Mouse (Mus musculus): Measurements from ENCODE around the gene RPS10-NUDT3. TPM values are rescaled to one million over a fixed set of nuclear protein-coding genes. Genes with fewer than 3 reads are reported as not detected.
A peak's percentile ranks its signal among the peaks of the same experiment; 100 is the strongest.

Gene RPS10-NUDT3
- polyA plus RNA-seq, 1 experiment from 2014 or later = not detected

DNA sequence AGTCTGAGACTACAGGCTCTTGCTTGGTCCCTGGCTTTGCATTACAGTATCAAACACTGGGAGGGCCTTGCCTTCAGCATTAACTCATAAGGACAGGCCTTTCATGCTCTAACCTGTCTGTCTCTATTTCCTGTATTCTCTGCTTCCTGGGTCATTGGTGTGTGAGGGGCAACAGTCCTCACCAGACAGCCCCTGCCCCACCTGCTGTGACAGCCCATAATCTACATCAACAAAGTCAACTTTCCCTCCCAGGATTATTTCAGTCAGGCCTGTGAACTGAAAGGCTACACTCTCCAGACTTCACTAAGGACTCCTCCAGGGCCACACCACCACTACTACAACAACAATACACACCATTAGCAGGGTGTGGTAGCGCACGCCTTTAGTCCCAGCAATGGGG is 32.0 kb downstream of the RPS10-NUDT3 start:
- no peak overlapping the region for H3K27ac ChIP-seq
- no peak overlapping the region for H3K4me3 ChIP-seq
- H3K36me3 ChIP-seq = peaks cover 3% of the 10 kb centered on the region; the same call in 1 of the 2 replicates
- no peak for ATAC-seq (ENCODE audit: insufficient number of reproducible peaks, insufficient read depth, low FRiP score, low TSS enrichment, low read depth)
- H3K4me2 ChIP-seq = no peak overlapping the region
- WGBS = 98% methylated on average over 2 of the region's 2 CpGs
- H3K9me3 ChIP-seq = no peaks in the 10 kb centered on the region
- H3K9ac ChIP-seq = no peak overlapping the region
- H3K4me1 ChIP-seq = peaks cover 49% of the 10 kb centered on the region
- no peaks in the 10 kb centered on the region for H3K27me3 ChIP-seq

DNA sequence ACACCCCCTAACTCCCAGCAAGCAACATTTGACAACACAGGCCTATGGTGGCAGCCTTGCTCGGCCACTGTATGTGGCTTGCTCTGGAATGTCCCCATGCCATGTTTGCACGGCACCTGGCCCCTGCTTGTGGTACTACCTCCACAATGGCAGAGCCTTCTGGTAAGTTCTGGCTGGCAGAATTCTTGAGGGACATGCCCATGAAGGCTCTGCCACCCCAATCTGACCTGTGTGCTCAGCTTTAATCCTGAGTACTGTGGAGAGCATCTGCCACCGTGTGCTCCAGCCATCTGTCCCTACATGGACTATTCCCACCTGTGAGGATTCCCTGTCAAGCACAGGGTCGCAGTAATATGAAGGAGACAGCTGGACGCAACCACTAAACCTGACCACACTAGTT is 34.2 kb downstream of the RPS10-NUDT3 start:
- no peak overlapping the region for H3K4me2 ChIP-seq
- ATAC-seq (ENCODE audit: insufficient number of reproducible peaks, insufficient read depth, low FRiP score, low TSS enrichment, low read depth) = no peak
- H3K27me3 ChIP-seq = no peaks in the 10 kb centered on the region
- H3K4me3 ChIP-seq = no peak overlapping the region
- H3K4me1 ChIP-seq = peaks cover 45% of the 10 kb centered on the region
- peaks cover 13% of the 10 kb centered on the region for H3K36me3 ChIP-seq
- WGBS = 73% methylated on average over 5 of the region's 5 CpGs
- no peaks in the 10 kb centered on the region for H3K9me3 ChIP-seq
- no peak overlapping the region for H3K9ac ChIP-seq
- no peak overlapping the region for H3K27ac ChIP-seq

- peaks cover 43% of the 10 kb centered on the region for H3K4me1 ChIP-seq
- H3K9me3 ChIP-seq = no peaks in the 10 kb centered on the region
- WGBS = 85% methylated on average over 3 of the region's 3 CpGs
- no peak overlapping the region for H3K4me3 ChIP-seq
- ATAC-seq (ENCODE audit: insufficient number of reproducible peaks, insufficient read depth, low FRiP score, low TSS enrichment, low read depth) = no peak
- peaks cover 19% of the 10 kb centered on the region for H3K36me3 ChIP-seq
- H3K4me2 ChIP-seq = no peak overlapping the region
- H3K9ac ChIP-seq = no peak overlapping the region
- H3K27me3 ChIP-seq = no peaks in the 10 kb centered on the region
- H3K27ac ChIP-seq = peak overlapping the region; percentile 8; the same call in 1 of the 2 replicates
Measured at GRCm38 (mm10) chr17:27600286-27600685, 34.7 kb downstream of the RPS10-NUDT3 start.

DNA sequence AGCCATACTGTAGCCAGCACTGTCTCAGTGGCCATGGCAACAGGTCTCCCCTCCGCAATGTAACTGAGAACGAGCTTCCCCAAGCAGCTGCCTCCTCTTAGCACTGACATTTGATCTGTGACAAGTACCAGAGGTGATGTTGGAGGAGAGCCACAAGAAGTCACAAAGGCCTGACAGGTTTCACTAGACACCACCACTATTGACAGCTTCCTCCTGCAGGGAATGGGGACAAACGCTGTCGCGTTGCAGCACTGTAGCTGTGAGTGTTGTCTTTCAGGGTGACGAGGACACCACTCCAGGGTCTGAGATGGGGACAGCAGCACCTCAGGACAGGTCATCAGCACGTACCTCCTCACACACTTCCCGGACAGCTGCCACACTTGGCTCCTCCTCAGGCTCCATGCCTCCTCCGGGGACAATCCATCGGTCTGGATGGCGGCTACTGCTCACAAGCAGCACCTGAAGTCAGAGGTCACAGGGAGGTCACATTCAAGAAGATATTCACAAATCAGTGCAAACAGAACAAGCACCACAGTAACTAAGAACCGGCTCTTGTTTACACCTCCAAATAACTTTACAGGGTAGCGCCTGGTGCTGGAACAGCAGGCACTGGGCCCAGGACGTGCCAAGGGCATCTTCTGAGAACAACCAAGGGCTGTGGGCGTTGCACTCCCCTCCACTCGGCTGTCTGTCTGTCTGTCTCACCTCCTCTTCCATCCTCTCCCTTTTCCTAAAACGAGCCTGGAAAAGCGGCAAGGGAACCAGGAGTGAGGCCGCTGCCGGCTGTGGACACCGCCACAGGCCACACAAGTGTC is 38.4 kb downstream of the RPS10-NUDT3 start:
- WGBS = 75% methylated on average over 21 of the region's 21 CpGs
- peak overlapping the region; percentile 22; the same call in 1 of the 2 replicates for H3K27ac ChIP-seq

DNA sequence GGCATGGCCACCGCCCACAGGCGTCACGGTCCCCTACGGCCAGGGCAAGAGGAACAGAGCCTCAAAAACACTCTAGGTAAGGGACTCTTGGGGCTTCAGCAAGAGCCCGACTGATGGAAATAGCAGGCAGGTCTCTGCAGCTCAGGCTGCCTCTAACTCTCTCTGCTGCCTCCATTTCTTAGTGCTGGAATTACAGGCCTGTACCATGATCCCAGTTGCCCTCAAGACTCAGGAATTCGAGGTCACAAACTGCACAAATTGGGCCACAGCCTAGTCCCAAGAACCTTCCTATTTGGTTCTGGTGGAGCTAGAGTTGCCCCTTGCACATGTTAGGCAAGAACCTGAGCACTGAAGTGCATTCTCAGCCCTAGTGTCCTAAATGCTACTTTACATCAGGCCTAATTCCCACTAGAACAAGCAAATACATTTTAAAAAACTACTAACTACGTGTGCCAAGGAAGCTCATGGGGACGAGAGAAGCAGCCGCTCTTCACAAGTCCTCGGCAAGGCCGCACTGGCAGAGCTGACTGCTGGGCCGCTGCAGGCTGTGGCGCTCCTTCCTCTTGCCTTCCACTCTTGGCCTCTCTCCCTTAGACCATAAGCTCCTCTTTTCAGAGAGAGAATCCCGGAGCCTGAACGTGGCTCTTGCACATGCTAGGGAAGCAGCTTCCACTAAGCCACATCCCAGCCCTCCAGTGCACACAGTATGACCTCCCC is 39.2 kb downstream of the RPS10-NUDT3 start:
- H3K4me3 ChIP-seq = no peak overlapping the region
- H3K9ac ChIP-seq = no peak overlapping the region
- H3K27ac ChIP-seq = no peak overlapping the region
- peaks cover 54% of the 10 kb centered on the region for H3K36me3 ChIP-seq
- ATAC-seq (ENCODE audit: insufficient number of reproducible peaks, insufficient read depth, low FRiP score, low TSS enrichment, low read depth) = no peak
- no peaks in the 10 kb centered on the region for H3K9me3 ChIP-seq
- WGBS = 87% methylated on average over 15 of the region's 15 CpGs
- H3K4me2 ChIP-seq = no peak overlapping the region
- H3K27me3 ChIP-seq = no peaks in the 10 kb centered on the region
- peaks cover 13% of the 10 kb centered on the region for H3K4me1 ChIP-seq

More for the DNA sequence above, 38.4 kb downstream of the RPS10-NUDT3 start:
- H3K27me3 ChIP-seq = no peaks in the 10 kb centered on the region
- peaks cover 20% of the 10 kb centered on the region for H3K4me1 ChIP-seq
- no peak for ATAC-seq (ENCODE audit: insufficient number of reproducible peaks, insufficient read depth, low FRiP score, low TSS enrichment, low read depth)
- H3K36me3 ChIP-seq = peaks cover 48% of the 10 kb centered on the region
- H3K9me3 ChIP-seq = no peaks in the 10 kb centered on the region
- H3K9ac ChIP-seq = no peak overlapping the region
- H3K4me2 ChIP-seq = no peak overlapping the region
- no peak overlapping the region for H3K4me3 ChIP-seq

GRCm38 (mm10) chr17:27592565-27592910 is 42.5 kb downstream of the RPS10-NUDT3 start:
- 97% methylated on average over 7 of the region's 7 CpGs for WGBS
- H3K27me3 ChIP-seq = no peaks in the 10 kb centered on the region
- H3K4me1 ChIP-seq = 0 out of 2 replicates have a peak, but pooled peaks cover 12% of the 10 kb centered on the region
- H3K9ac ChIP-seq = no peak overlapping the region
- peaks cover 69% of the 10 kb centered on the region for H3K36me3 ChIP-seq
- H3K4me3 ChIP-seq = no peak overlapping the region
- no peak overlapping the region for H3K4me2 ChIP-seq
- no peaks in the 10 kb centered on the region for H3K9me3 ChIP-seq
- no peak for ATAC-seq (ENCODE audit: insufficient number of reproducible peaks, insufficient read depth, low FRiP score, low TSS enrichment, low read depth)
- H3K27ac ChIP-seq = no peak overlapping the region; the same call in 1 of the 2 replicates

- ATAC-seq (ENCODE audit: insufficient number of reproducible peaks, insufficient read depth, low FRiP score, low TSS enrichment, low read depth) = no peak
- H3K36me3 ChIP-seq = peaks cover 67% of the 10 kb centered on the region
- H3K27ac ChIP-seq = no peak overlapping the region
- no peaks in the 10 kb centered on the region for H3K9me3 ChIP-seq
- H3K27me3 ChIP-seq = no peaks in the 10 kb centered on the region
- no peak overlapping the region for H3K9ac ChIP-seq
- no peak overlapping the region for H3K4me2 ChIP-seq
- 0 out of 2 replicates have a peak, but pooled peaks cover 12% of the 10 kb centered on the region for H3K4me1 ChIP-seq
- no peak overlapping the region for H3K4me3 ChIP-seq
- 81% methylated on average over 12 of the region's 12 CpGs for WGBS
Measured at GRCm38 (mm10) chr17:27591826-27592564, 43.0 kb downstream of the RPS10-NUDT3 start.

DNA sequence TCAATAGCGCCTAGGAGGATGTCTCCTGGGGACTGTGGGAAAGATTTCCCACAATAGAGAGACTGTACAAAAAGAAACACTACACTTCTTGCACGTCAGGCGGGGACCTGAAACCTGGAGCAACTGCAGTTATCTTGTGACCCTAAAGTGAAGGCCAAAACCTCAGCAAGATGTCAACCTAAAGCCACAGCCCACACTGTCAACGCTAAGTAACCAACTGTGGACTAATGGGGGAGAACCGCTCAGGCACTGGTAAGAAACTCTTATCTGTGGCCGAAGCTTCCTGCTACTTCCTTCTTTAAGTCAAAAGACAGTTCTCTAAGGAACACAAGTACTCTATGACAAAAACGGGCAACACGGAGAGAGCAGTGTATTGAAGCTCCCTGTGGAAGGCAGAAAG is 46.8 kb downstream of the RPS10-NUDT3 start:
- Histone ChIP-seq H3K9me3 (no peaks in the 10 kb centered on the region), H3K4me2 (no peak overlapping the region), H3K4me1 (0 out of 2 replicates have a peak, but pooled peaks cover 12% of the 10 kb centered on the region), H3K4me3 (no peak overlapping the region), H3K27ac (no peak overlapping the region), H3K27me3 (no peaks in the 10 kb centered on the region), H3K9ac (no peak overlapping the region), H3K36me3 (peaks cover 63% of the 10 kb centered on the region)
- ATAC-seq (ENCODE audit: insufficient number of reproducible peaks, insufficient read depth, low FRiP score, low TSS enrichment, low read depth) = no peak
- WGBS = 72% methylated on average over 8 of the region's 8 CpGs

DNA sequence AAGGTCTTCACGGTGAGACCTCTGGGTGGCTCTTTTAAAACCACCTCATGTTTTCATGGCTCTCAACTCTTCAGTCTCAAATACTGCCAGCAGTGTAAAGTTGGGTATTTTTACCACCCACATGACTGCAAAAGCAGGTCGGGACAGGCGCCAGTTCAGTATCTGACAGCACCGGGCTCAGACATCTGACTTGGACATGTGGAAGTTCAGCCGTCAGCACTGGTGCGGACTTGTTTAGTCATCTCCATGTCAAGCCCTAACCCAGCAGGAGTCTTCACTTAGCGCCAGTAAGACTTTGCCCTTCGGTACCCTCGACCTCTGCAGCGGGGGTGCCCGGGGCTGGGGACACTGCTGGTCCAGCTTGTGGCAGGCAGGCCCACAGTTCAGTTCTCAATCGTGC is 47.8 kb downstream of the RPS10-NUDT3 start:
- ATAC-seq (ENCODE audit: insufficient number of reproducible peaks, insufficient read depth, low FRiP score, low TSS enrichment, low read depth) = no peak

DNA sequence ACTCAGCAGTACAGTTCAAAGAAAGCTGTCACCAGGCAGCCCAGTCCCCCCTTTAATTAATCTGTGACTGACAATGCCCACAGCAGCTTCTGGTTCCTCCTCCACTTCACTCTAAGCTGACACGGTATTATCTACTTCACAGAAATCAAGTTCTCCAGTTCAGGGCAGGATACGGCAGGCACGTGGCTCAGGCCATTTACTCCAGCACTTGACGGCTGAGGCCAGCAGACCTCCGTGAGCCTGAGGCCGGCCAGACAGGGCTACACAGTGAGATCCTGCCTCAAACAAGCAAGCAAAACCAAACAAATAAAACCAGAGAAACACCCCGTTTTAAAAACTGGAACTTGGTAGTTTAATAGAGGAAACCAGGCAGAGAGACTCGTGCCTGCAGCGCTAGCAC is 48.4 kb downstream of the RPS10-NUDT3 start:
- Histone ChIP-seq H3K4me1 (0 out of 2 replicates have a peak, but pooled peaks cover 12% of the 10 kb centered on the region), H3K4me3 (no peak overlapping the region), H3K4me2 (no peak overlapping the region), H3K9ac (no peak overlapping the region), H3K27ac (no peak overlapping the region), H3K9me3 (no peaks in the 10 kb centered on the region), H3K36me3 (peaks cover 66% of the 10 kb centered on the region), H3K27me3 (no peaks in the 10 kb centered on the region)
- WGBS = 74% methylated on average over 9 of the region's 9 CpGs
- no peak for ATAC-seq (ENCODE audit: insufficient number of reproducible peaks, insufficient read depth, low FRiP score, low TSS enrichment, low read depth)

More for the DNA sequence above, 47.8 kb downstream of the RPS10-NUDT3 start:
- peaks cover 64% of the 10 kb centered on the region for H3K36me3 ChIP-seq
- no peaks in the 10 kb centered on the region for H3K27me3 ChIP-seq
- H3K4me2 ChIP-seq = no peak overlapping the region
- H3K9ac ChIP-seq = no peak overlapping the region
- 77% methylated on average over 12 of the region's 12 CpGs for WGBS
- no peaks in the 10 kb centered on the region for H3K9me3 ChIP-seq
- 0 out of 2 replicates have a peak, but pooled peaks cover 12% of the 10 kb centered on the region for H3K4me1 ChIP-seq
- H3K4me3 ChIP-seq = no peak overlapping the region
- H3K27ac ChIP-seq = no peak overlapping the region

- Histone ChIP-seq H3K9me3 (no peaks in the 10 kb centered on the region), H3K4me3 (no peak overlapping the region), H3K9ac (no peak overlapping the region), H3K27me3 (no peaks in the 10 kb centered on the region), H3K4me2 (no peak overlapping the region), H3K4me1 (0 out of 2 replicates have a peak, but pooled peaks cover 4% of the 10 kb centered on the region), H3K36me3 (peaks cover 83% of the 10 kb centered on the region), H3K27ac (no peak overlapping the region)
- ATAC-seq (ENCODE audit: insufficient number of reproducible peaks, insufficient read depth, low FRiP score, low TSS enrichment, low read depth) = no peak
- 91% methylated on average over 13 of the region's 13 CpGs for WGBS
Measured at GRCm38 (mm10) chr17:27583185-27583894, 51.7 kb downstream of the RPS10-NUDT3 start.
